Mouse (Mus musculus) thymus, postnatal 10 days (tissue): ENCODE measurements around the gene Gm47841.
A peak's percentile ranks its signal among the peaks of the same experiment; 100 is the strongest.

Experiments used
- DNase-seq, 2 experiments: peaks; one replicate each; pipeline ENCODE4 v3.0.0; 2021; ENCODE audit warnings: low spot score in 2 of 2

Gm47841 gene

GRCm38 (mm10) chr15:101042613-101043012 lies 4.6 kb downstream of the Gm47841 start:
- DNase-seq: peak in 1 of 2 experiments; percentile 43

GRCm38 (mm10) chr15:101041966-101042365 lies 5.2 kb downstream of the Gm47841 start:
- DNase-seq: no peak

GRCm38 (mm10) chr15:101039651-101040050 lies 7.5 kb downstream of the Gm47841 start:
- DNase-seq: no peak

GRCm38 (mm10) chr15:101028960-101029359 lies 18.2 kb downstream of the Gm47841 start:
- no peak for DNase-seq

GRCm38 (mm10) chr15:101011352-101011751 lies 35.8 kb downstream of the Gm47841 start:
- DNase-seq: no peak

GRCm38 (mm10) chr15:101008386-101009010 lies 38.7 kb downstream of the Gm47841 start:
- no peak for DNase-seq

- no peak for DNase-seq
These were observed 40.0 kb downstream of the Gm47841 start for GRCm38 (mm10) chr15:101007236-101007635.

GRCm38 (mm10) chr15:101006251-101007040 lies 40.8 kb downstream of the Gm47841 start:
- DNase-seq: no peak

- no peak for DNase-seq
These were observed 41.5 kb downstream of the Gm47841 start for GRCm38 (mm10) chr15:101005717-101006116.

- no peak for DNase-seq
These were observed 42.7 kb downstream of the Gm47841 start for GRCm38 (mm10) chr15:101004538-101004937.

- no peak for DNase-seq
These were observed 44.7 kb downstream of the Gm47841 start for GRCm38 (mm10) chr15:101002466-101002865.

- DNase-seq: no peak
These were observed 45.5 kb downstream of the Gm47841 start for GRCm38 (mm10) chr15:101001685-101002084.

GRCm38 (mm10) chr15:100997090-100997489 lies 50.1 kb downstream of the Gm47841 start:
- peak in 1 of 2 experiments; percentile 20 for DNase-seq
